Mouse (Mus musculus): Measurements from ENCODE around the gene Bean1. TPM values are rescaled to one million over a fixed set of nuclear protein-coding genes. Genes with fewer than 3 reads are reported as not detected.

Bean1 gene
- polyA plus RNA-seq (2015; fragmentation: Nextera tagmentation; extraction: Ambion mirVana), result not detected in 2 replicates

DNA sequence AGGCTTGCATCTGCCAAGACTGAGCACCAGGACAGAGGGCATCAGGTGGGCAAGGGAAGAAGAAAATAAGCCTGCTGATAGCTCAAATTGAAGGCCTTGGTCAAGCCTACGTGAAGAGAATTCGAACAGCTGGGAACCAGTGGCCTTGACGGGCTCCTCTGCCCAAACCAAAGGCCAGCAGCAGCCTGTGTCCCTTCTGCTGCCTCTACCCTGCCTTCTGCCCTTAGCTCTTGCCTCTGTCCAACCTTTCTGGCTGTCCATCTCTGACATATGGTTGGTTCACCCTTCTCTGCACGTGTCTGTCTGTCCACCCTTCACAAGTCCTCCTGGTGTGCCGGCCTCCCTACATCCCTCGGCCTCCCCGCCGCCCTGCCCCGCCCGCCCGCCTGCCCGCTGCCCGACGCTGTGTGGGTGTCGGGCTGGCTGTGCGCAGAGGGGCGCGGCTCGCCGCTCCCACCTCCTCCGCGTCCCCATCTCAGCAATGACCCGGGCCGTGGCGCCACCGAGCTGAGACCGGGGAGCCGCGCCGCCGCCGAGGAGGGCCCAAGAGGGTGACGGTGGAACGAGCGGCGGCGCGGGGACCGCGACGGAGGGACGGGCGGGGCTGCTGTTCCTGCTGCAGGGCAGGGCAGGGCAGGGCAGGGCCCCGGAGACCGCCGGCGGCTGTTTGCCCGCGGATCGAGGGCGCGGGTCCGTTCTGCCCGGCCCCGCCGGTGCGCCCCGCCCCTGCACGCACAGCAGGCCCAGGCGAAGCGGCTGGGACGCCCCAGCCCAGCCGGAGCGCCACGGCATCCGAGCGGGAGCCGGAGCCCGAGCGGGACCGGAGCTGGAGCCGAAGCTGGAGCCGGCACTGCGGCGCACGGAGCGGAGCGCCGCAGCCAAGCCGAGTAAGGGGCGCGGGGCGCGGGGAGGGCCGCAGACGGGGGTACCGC, at the start of gene Bean1:
Gene Bean1 (plus strand): TSS at position 325 of the 932 bp plus-strand sequence.
- peaks cover 48% of the 10 kb centered on the region for H3K27me3 ChIP-seq (ENCODE audit: insufficient read depth, low read length)
- no peaks in the 10 kb centered on the region for H3K9me3 ChIP-seq (ENCODE audit: low read length)
- H3K36me3 ChIP-seq (replicated peaks; ENCODE audit: insufficient read depth, low read length), result no peaks in the 10 kb centered on the region
- TF ChIP-seq CTCF (IDR thresholded peaks at IDR 0.05; ENCODE audit: low read depth) (no peak), EP300 (IDR thresholded peaks at IDR 0.05; ENCODE audit: low read depth) (no peak)
- peak within 1 kb of the TSS; percentile 48 for H3K4me3 ChIP-seq (ENCODE audit: low read depth, low read length)
- ATAC-seq (peak; percentile 33), DNase-seq (peak; percentile 27)
- H3K4me1 ChIP-seq (ENCODE audit: insufficient read depth), result peaks cover 9% of the 10 kb centered on the region; the same call in 1 of the 2 replicates
- WGBS (ENCODE audit: insufficient replicate concordance), result 3% methylated on average over 63 of the region's 87 CpGs
- H3K4me2 ChIP-seq (ENCODE audit: low read depth, low read length), result peak within 1 kb of the TSS; percentile 83
- H3K9ac ChIP-seq (replicated peaks), result no peak within 1 kb of the TSS
- no peak within 1 kb of the TSS for H3K27ac ChIP-seq (ENCODE audit: low read depth)

DNA sequence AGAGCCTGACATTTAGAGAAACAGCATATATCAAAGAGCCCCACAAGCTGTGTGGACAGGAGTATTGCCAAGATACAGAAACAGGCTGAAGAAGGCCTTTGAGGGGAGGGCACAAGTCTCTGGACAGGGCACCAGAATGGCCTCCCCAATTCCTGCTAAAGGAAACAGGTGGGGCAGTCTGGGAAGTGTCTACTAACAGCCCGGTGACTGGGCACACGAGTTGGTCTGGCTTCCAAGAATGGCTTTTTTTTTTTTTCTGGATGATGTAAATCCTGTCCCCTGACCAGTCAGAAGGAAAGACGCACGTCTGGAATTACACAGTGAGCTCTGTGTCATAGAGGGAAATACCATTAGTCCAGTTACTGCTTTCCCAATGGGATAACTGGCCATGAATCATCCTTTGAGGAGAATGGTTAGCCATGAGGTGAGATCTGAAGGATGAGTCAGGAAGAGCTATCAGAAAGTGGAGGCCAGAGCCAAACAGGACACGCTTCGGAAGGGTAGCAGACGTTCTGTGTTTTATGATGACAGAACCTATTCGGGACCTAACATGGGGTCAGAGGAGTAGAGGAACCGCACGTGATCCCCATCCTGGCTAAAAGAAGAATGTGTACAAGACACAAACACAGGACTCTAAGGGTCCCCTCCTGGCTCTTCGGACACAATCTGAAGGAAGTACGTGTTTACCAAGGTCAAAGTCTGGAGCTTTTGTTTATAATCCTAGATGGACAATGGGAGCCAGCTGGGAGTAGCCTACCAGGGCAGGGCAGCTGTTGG, 48.4 kb upstream of the Bean1 start:
- H3K27ac ChIP-seq (ENCODE audit: low read depth), result no peak overlapping the region
- H3K4me2 ChIP-seq (ENCODE audit: low read depth, low read length), result no peak overlapping the region
- WGBS (ENCODE audit: insufficient replicate concordance), result 66% methylated on average over 12 of the region's 12 CpGs
- no peak overlapping the region for H3K9ac ChIP-seq (replicated peaks)
- no peak overlapping the region for H3K4me3 ChIP-seq (ENCODE audit: low read depth, low read length)
- DNase-seq, result no peak
- TF ChIP-seq CTCF (IDR thresholded peaks at IDR 0.05; ENCODE audit: low read depth) (no peak), EP300 (IDR thresholded peaks at IDR 0.05; ENCODE audit: low read depth) (no peak)
- no peaks in the 10 kb centered on the region for H3K9me3 ChIP-seq (ENCODE audit: low read length)
- ATAC-seq, result peak; percentile 67
- H3K4me1 ChIP-seq (ENCODE audit: insufficient read depth), result no peaks in the 10 kb centered on the region
- no peaks in the 10 kb centered on the region for H3K27me3 ChIP-seq (ENCODE audit: insufficient read depth, low read length)
- no peaks in the 10 kb centered on the region for H3K36me3 ChIP-seq (replicated peaks; ENCODE audit: insufficient read depth, low read length)

DNA sequence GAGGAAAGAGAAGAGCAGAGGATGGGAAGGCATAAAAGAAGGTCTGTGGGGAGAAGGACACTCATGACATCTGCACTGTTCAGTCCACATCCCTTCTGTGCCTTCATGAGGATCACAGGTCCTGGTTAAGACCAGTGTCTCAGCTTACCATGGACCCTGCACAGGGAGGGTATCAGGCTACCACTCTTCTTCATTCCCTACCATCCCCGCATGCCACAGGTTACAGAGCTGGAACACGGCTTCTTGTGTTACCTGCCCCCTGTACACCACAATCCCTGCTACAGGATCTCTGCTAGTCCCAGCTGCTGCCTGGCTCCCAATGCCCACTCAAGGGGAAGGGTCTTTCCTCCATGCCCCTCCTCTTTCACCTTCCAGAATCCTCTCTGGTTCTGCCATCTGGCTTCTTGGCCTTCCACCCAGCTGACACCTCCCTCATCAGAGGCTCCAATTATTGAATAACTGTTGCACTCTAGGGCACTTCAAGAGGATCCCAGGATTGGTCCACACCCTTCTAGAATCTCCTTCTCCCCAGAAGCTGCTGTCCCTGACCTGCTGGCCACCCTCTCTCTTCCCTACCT, 47.1 kb upstream of the Bean1 start:
- 82% methylated on average over 2 of the region's 2 CpGs for WGBS (ENCODE audit: insufficient replicate concordance)
- no peaks in the 10 kb centered on the region for H3K4me1 ChIP-seq (ENCODE audit: insufficient read depth)
- H3K4me3 ChIP-seq (ENCODE audit: low read depth, low read length), result no peak overlapping the region
- no peak overlapping the region for H3K4me2 ChIP-seq (ENCODE audit: low read depth, low read length)
- H3K9ac ChIP-seq (replicated peaks), result no peak overlapping the region
- ATAC-seq (no peak), DNase-seq (no peak)
- no peaks in the 10 kb centered on the region for H3K27me3 ChIP-seq (ENCODE audit: insufficient read depth, low read length)
- no peak overlapping the region for H3K27ac ChIP-seq (ENCODE audit: low read depth)
- no peaks in the 10 kb centered on the region for H3K9me3 ChIP-seq (ENCODE audit: low read length)
- TF ChIP-seq CTCF (IDR thresholded peaks at IDR 0.05; ENCODE audit: low read depth), result no peak
- H3K36me3 ChIP-seq (replicated peaks; ENCODE audit: insufficient read depth, low read length), result no peaks in the 10 kb centered on the region

DNA sequence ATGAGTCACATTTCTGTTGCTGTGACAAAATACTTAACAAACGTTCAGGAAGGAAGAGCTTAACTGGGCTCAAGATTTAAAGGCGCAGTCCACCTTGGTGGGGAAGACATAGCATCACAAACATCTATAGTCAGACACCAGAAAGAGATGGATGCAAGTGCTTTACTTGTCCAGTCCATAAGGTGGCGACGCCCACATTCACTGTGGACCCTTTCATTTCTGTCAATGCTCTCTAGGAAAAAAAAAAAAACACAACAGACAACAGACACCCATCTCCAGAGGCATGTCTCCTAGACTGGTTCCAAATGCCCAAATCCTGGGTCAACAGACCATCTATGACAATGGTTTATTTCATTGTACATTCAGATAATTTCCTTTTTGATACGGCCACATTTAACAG, 45.7 kb upstream of the Bean1 start:
- ATAC-seq (no peak), DNase-seq (no peak)
- no peaks in the 10 kb centered on the region for H3K36me3 ChIP-seq (replicated peaks; ENCODE audit: insufficient read depth, low read length)
- no peaks in the 10 kb centered on the region for H3K27me3 ChIP-seq (ENCODE audit: insufficient read depth, low read length)
- no peaks in the 10 kb centered on the region for H3K9me3 ChIP-seq (ENCODE audit: low read length)
- H3K4me3 ChIP-seq (ENCODE audit: low read depth, low read length), result no peak overlapping the region
- no peak overlapping the region for H3K27ac ChIP-seq (ENCODE audit: low read depth)
- no peak overlapping the region for H3K4me2 ChIP-seq (ENCODE audit: low read depth, low read length)
- no peaks in the 10 kb centered on the region for H3K4me1 ChIP-seq (ENCODE audit: insufficient read depth)
- H3K9ac ChIP-seq (replicated peaks), result no peak overlapping the region
- TF ChIP-seq EP300 (IDR thresholded peaks at IDR 0.05; ENCODE audit: low read depth), result no peak
- peak; percentile 21; the same call in 1 of the 2 replicates for TF ChIP-seq CTCF (IDR thresholded peaks at IDR 0.05; ENCODE audit: low read depth)
- 62% methylated on average over 5 of the region's 5 CpGs for whole genome bisulfite sequencing (ENCODE audit: insufficient replicate concordance)

DNA sequence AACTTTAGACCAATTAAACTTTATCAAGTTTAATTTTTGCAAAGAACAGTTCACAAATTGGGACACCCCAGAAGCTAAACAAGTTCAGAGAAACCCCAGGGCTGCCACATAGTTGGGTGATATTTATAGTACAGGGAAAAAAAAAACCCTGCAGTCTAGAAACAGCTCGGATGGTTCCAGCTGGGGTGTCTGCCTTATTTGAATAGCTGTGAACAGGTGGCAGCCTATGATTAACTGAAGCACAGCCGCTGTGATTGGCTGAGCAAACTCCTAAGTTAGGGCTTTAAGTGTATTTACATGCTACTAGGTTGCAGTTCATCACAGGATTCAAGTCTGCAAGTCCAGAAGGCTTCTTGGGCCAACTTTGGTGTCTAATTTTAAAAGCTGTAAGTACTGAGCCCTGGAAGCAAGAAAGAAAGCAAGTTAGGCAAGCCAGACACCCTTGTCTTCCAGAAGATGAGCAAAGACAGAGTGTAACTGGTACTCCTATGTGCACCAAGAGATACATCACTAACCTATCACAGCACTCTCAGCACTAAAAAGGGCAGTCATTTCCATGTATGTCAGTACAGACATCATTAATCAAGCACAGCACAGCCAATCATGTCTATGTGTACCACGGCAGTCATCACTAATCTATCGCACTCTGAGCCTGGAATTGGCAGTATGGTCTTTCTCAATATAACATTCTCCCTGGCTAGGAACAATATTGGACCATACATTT, 42.9 kb upstream of the Bean1 start:
- H3K4me3 ChIP-seq (ENCODE audit: low read depth, low read length), result no peak overlapping the region
- no peak for DNase-seq
- H3K4me2 ChIP-seq (ENCODE audit: low read depth, low read length), result no peak overlapping the region
- H3K4me1 ChIP-seq (ENCODE audit: insufficient read depth), result no peaks in the 10 kb centered on the region
- H3K27ac ChIP-seq (ENCODE audit: low read depth), result no peak overlapping the region
- WGBS (ENCODE audit: insufficient replicate concordance), result 62% methylated on average over 4 of the region's 4 CpGs
- TF ChIP-seq CTCF (IDR thresholded peaks at IDR 0.05; ENCODE audit: low read depth) (no peak), EP300 (IDR thresholded peaks at IDR 0.05; ENCODE audit: low read depth) (no peak)
- no peaks in the 10 kb centered on the region for H3K27me3 ChIP-seq (ENCODE audit: insufficient read depth, low read length)
- H3K9me3 ChIP-seq (ENCODE audit: low read length), result no peaks in the 10 kb centered on the region
- H3K36me3 ChIP-seq (replicated peaks; ENCODE audit: insufficient read depth, low read length), result no peaks in the 10 kb centered on the region
- ATAC-seq, result peak; percentile 41
- no peak overlapping the region for H3K9ac ChIP-seq (replicated peaks)
